Mouse (Mus musculus): Measurements from ENCODE around the gene Wscd2.

The Wscd2 gene

DNA sequence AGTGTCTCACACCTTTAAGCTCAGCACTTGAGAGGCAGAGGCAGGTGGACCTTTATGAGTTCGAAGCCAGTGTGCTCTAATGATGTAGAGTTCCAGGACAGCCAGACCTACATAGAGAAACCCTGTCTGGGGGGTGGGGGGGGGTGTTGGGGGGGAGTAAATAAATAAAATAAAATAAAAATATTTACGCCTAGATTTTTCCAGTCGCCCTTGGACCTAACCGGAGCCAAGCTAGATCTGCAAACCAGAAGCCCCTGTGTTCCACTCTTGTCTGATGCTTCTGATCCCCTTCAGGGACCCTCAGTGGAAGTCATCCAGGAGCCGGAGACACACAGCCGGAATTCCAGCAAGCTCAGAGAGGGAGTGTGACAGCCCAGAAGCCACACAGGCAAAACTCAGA lies at the start of gene Wscd2:
TSS of gene Wscd2 (plus strand) at position 301 of the 400 bp plus-strand sequence.
- DNase-seq (ENCODE audit: low read depth): no peak

DNA sequence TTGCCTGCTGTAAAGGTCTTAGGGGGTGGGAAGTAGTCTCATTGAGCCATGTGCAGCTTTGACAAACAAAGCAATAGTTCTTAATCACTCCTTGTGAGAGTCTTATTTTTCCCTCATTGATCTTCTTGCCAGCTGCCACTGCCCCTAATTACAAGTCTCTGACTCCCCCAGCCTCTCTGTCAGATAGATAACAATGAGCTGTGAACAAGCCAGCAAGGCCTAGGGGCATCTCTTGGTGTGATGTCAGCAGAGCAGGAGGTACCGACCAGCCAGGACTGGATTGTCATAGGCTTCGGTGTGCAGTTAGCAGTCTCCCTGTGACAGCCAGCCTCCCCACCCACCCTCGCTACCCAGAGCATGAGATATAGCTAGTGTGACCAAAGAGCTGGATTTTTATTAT lies 48.0 kb upstream of the Wscd2 start:
- no peak for DNase-seq (ENCODE audit: low read depth)

DNA sequence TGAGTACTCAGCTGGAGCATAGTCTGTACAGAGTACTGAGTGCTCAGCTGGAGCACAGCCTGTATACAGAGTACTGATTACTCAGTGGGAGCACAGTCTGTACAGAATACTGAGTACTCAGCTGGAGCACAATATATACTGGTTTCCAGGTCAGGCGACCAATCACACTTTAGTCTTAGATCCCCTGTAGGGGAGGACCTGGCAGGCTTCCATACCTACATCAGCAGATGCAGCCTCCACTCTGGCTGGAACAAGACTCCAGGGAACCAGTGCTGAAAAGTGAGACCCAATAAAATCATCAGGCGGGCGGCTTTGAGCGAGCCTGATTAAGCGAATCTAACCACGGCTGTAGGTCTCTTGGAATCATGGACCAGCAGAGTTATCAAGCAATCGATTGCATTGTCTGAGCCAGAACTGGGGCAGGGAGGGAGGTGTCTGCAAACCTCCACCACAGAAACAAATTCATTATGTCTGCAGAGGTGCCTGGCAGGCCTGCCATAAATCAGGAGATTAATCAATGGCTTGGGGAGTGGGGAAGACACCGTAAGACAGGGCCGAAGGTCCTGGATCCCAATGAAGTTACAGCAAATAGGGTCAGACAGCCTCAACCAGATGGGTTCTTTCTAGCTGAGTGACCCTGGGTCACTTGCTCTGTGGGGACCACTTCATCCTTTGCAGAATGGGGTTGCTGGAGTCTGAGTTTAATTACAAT lies 42.0 kb upstream of the Wscd2 start:
- no peak for DNase-seq (ENCODE audit: low read depth)

GRCm38 (mm10) chr5:113449336-113449735 lies 40.8 kb upstream of the Wscd2 start:
- no peak for DNase-seq (ENCODE audit: low read depth)

- no peak for DNase-seq (ENCODE audit: low read depth)
Observed at GRCm38 (mm10) chr5:113452691-113453090, 37.4 kb upstream of the Wscd2 start.

GRCm38 (mm10) chr5:113453356-113453755 lies 36.8 kb upstream of the Wscd2 start:
- DNase-seq (ENCODE audit: low read depth): no peak

GRCm38 (mm10) chr5:113456020-113456419 lies 34.1 kb upstream of the Wscd2 start:
- no peak for DNase-seq (ENCODE audit: low read depth)

DNA sequence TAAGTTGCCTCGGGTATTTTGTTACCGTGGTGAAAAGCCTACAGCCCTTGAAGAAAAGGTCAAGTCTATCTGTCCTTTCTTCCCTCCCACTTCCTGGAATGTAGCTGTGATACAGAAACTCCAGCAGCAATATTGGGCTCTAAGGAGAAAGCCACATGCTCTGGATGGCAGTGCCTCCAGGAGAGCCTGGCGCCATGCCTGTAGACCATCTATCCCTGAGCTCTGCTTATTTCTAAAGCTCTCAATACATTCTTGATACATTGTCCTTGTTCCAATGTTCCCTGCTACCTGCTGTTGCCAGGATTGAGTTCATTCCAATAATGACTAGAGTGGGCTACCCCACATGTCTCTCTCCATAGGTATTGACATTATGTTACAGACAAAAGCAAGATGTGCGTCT lies 33.4 kb upstream of the Wscd2 start:
- DNase-seq (ENCODE audit: low read depth): no peak

- no peak for DNase-seq (ENCODE audit: low read depth)
Observed at GRCm38 (mm10) chr5:113457260-113457659, 32.9 kb upstream of the Wscd2 start.

GRCm38 (mm10) chr5:113459942-113460341 lies 30.2 kb upstream of the Wscd2 start:
- DNase-seq (ENCODE audit: low read depth): no peak

GRCm38 (mm10) chr5:113461582-113461981 lies 28.6 kb upstream of the Wscd2 start:
- no peak for DNase-seq (ENCODE audit: low read depth)

- DNase-seq (ENCODE audit: low read depth): no peak
Observed at GRCm38 (mm10) chr5:113461998-113462625, 28.0 kb upstream of the Wscd2 start.

GRCm38 (mm10) chr5:113464731-113465130 lies 25.4 kb upstream of the Wscd2 start:
- DNase-seq (ENCODE audit: low read depth): no peak

DNA sequence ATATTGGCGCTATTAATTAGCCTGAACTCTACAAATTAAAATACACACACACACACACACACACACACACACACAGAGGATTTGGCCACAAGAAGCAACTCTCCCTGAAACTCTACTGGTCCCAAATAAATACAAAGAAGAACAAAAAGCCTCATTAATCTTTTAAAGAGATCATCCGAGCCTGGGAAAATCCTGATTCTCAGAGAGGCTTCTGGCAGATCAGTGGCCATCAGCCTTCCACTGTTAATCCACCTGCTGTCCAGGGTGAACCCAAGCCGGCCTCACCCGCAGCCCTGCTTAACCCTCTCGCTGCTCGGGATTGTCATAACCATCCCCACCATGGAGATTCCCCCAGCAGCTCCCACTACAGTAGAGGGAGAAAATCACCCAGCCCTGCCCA lies 23.6 kb upstream of the Wscd2 start:
- no peak for DNase-seq (ENCODE audit: low read depth)

- no peak for DNase-seq (ENCODE audit: low read depth)
Observed at GRCm38 (mm10) chr5:113467072-113467471, 23.1 kb upstream of the Wscd2 start.

DNA sequence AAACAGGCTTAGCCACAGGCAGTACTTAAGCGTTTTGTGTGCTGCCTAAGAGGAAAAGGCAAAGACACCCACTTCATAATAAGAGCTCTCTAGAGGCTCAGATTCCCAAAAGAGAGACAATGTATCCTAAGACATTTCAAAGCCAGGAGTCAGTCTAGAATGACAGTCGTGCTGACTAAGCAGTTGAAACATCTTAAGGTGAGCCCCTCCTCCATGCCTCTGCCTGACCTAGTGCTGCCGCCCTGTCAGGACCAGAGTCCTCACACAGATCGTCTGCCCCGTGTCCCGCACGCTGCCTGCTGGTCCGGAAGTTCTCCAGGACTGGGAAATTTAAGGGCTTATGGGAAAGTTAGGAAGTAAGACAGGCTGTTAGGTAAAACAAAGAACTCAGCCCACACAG lies 22.4 kb upstream of the Wscd2 start:
- DNase-seq (ENCODE audit: low read depth): no peak

GRCm38 (mm10) chr5:113468625-113469024 lies 21.5 kb upstream of the Wscd2 start:
- no peak for DNase-seq (ENCODE audit: low read depth)

DNA sequence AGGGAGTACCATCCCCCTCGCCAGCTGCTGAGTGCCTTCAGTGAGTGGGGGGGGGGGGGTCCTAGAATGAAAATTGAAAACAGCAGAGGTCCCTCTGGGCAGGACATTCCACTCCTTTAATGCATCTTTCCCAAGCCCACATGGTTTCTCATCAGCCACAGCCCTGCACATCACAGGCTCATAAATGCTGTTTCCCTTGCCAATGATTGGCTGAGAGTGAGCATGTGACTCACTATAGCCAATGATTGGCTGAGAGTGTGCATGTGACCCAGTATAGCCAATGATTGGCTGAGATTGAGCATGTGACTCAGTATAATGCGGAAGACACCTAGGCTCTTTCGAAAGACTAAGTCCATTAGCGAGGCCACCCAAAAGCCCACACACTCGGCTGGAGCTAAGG lies 20.9 kb upstream of the Wscd2 start:
- DNase-seq (ENCODE audit: low read depth): no peak

DNA sequence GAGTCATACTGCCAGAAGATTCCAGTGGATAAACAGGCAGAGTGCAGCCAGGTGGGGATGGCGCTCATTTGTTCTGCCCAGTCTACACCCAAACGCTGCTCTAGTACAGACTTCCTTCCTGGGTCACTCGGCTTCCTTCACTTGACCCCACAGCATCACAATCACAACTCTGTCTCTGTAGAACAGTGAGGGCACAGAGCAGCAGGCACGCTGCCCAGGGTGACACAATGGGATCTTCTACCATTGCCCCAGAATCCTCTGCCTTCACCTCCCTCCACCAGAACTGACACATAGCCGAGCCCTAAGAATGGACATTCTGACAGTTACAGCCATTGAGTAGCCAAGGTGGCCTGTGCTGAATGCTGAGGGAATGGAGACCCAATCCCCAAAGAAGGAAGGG lies 20.3 kb upstream of the Wscd2 start:
- DNase-seq (ENCODE audit: low read depth): no peak

- peak; percentile 73 for DNase-seq (ENCODE audit: low read depth)
Observed at GRCm38 (mm10) chr5:113471417-113471816, 18.7 kb upstream of the Wscd2 start.

DNA sequence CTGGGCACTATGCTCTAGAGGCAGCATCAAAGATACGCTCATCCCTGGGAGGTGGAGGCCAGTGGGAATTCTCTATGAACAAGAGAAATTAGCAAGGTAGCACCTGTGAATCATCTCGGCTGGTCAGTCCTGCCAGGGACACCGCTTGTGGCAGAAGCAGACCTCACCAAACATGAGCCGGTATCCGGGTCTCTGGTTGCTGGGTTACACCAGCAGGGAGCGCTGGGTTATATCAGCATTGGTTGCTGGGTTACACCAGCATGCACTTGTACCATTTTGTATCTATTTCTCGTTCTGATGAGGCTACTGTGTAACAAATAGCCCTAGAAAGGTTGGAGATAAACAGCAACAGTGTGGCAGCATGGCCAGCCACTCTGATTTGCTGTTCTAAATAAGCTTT lies 17.8 kb upstream of the Wscd2 start:
- DNase-seq (ENCODE audit: low read depth): no peak

DNA sequence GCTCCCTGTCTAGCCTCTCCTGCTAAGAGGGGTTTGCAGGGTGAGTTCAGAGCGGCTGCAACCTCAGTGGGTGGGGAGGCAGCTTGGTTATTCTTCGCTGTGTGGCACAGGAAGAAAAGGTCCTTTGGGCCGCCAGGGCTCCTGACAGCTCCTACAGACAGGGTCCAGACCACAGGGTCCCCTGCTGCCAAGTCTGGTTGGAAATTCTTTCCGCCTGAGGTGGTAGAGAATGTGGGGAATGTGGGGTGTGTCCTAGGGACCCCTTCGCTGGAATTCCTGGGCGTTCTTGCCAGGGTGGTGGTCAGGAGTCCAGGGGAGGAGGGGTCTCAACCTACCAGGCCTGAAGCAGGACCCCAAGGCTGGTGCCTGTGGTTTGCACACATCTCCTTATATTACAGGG lies 13.3 kb upstream of the Wscd2 start:
- DNase-seq (ENCODE audit: low read depth): no peak

- no peak for DNase-seq (ENCODE audit: low read depth)
Observed at GRCm38 (mm10) chr5:113479075-113479474, 11.1 kb upstream of the Wscd2 start.

- no peak for DNase-seq (ENCODE audit: low read depth)
Observed at GRCm38 (mm10) chr5:113480451-113480850, 9.7 kb upstream of the Wscd2 start.
